Mouse (Mus musculus) limb, embryonic 10.5 days (tissue): ENCODE data around the gene Esp18. TPM values are rescaled to one million over a fixed set of nuclear protein-coding genes. Genes with fewer than 3 reads are reported as not detected.

Source experiments
- DNase-seq: peaks from one replicate; pipeline ENCODE4 v3.0.0-alpha.2; 2017; ENCODE audit warnings: low spot score
- H3K27ac ChIP-seq: fragments of 300-500 bp; sonication (generic); 2 replicates; pipeline ENCODE4 v1.5.1; 2016; ENCODE audit warnings: mild to moderate bottlenecking
- H3K27me3 ChIP-seq: fragments of 300-500 bp; sonication (generic); 2 replicates; pipeline ENCODE4 v1.6.1; 2016; ENCODE audit warnings: low read depth, mild to moderate bottlenecking; ENCODE audit not compliant: poor library complexity, severe bottlenecking
- H3K36me3 ChIP-seq: fragments of 300-500 bp; sonication (generic); 2 replicates; pipeline ENCODE4 v1.6.1; 2016; ENCODE audit warnings: mild to moderate bottlenecking, moderate library complexity
- H3K4me1 ChIP-seq: fragments of 300-500 bp; sonication (generic); 2 replicates; pipeline ENCODE4 v1.6.1; 2016
- H3K4me3 ChIP-seq: fragments of 300-500 bp; sonication (generic); 2 replicates; pipeline ENCODE4 v1.5.1; 2016; ENCODE audit warnings: mild to moderate bottlenecking, moderate library complexity
- H3K9me3 ChIP-seq: fragments of 300-500 bp; sonication (generic); replicated peaks from 2 replicates; pipeline ENCODE4 v1.6.1; 2016; ENCODE audit warnings: mild to moderate bottlenecking
- WGBS: fragments of 180-500 bp; shearing (Covaris S2); methylation state at CpG from one replicate; pipeline ENCODE4 v1.1.7; 2016; 5-methylcytosine and 5-hydroxymethylcytosine counted together
- microRNA-seq: library from miRNA; unstranded; fragments of <30 nt; microRNA quantifications from one replicate; pipeline ENCODE4, GENCODE M21; 2017
- polyA plus RNA-seq: library from polyadenylated mRNA; unstranded; fragments of >200 nt; fragmentation: Nextera tagmentation; extraction: Ambion mirVana; gene quantifications from 2 replicates; pipeline ENCODE4 v1.2.1, GENCODE M21; 2016

Gene Esp18
- polyA plus RNA-seq, result not detected in 2 replicates

- H3K4me1 ChIP-seq, result no peaks in the 10 kb centered on the region
- no peaks in the 10 kb centered on the region for H3K27me3 ChIP-seq
- H3K27ac ChIP-seq, result no peak within 1 kb of the TSS
- no peaks in the 10 kb centered on the region for H3K9me3 ChIP-seq
- DNase-seq, result no peak
- 83% methylated on average over 2 of the region's 2 CpGs for WGBS
- H3K36me3 ChIP-seq, result no peaks in the 10 kb centered on the region
- H3K4me3 ChIP-seq, result no peak within 1 kb of the TSS
These were observed at the start of gene Esp18 for GRCm38 (mm10) chr17:39406059-39406458. Gene Esp18, plus strand, starts transcription at chr17:39406359.

- Histone ChIP-seq H3K27me3 (no peaks in the 10 kb centered on the region), H3K36me3 (no peaks in the 10 kb centered on the region), H3K4me3 (no peak overlapping the region), H3K9me3 (no peaks in the 10 kb centered on the region; the same call in 1 of the 2 replicates), H3K4me1 (no peaks in the 10 kb centered on the region), H3K27ac (no peak overlapping the region)
- DNase-seq, result no peak
- WGBS, result 73% methylated on average over 3 of the region's 3 CpGs
These were observed 42.8 kb upstream of the Esp18 start for GRCm38 (mm10) chr17:39363316-39363715.

Small RNAs within 50 kb of the gene (microRNA-seq; reads per million reads assigned to microRNA genes)
- gene Gm26429, result not detected

Other genes with a start within 250 kb of the Esp18 start
- not detected in 2 replicates for gene Esp16, start 129.8 kb downstream of the Esp18 start, polyA plus RNA-seq
- gene Esp15, start 234.6 kb downstream of the Esp18 start, polyA plus RNA-seq, result not detected in 2 replicates